Mouse (Mus musculus) natural killer cell, adult 2 months (primary cell): Measurements from ENCODE around the gene Atp2c1.

ENCODE experiments used
- DNase-seq, 2 experiments: peaks; one replicate each; pipeline ENCODE4 v3.0.0; 2022; ENCODE audit warnings: low spot score in 2 of 2

Gene Atp2c1

DNA sequence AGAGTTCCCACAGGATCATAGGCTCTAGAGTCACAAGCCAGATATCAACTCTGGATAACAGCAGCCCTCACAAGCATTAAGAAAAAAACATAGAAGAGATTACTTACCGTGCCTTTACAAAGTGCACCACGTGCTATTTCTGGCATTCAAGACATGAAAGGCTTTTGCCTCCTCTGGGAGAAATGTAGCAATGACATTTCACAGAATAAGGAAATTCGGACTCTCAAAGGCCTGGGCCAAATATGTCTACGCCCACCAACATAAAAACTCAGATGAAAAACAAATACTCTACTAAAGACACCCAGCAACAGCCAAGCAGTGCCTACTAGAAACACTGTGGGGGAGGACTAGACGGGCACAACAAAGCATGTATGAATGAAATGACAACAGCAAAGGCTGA is 38.8 kb downstream of the Atp2c1 start:
- DNase-seq = no peak

- no peak for DNase-seq
Observed at GRCm38 (mm10) chr9:105484338-105485084, 42.6 kb downstream of the Atp2c1 start.

DNA sequence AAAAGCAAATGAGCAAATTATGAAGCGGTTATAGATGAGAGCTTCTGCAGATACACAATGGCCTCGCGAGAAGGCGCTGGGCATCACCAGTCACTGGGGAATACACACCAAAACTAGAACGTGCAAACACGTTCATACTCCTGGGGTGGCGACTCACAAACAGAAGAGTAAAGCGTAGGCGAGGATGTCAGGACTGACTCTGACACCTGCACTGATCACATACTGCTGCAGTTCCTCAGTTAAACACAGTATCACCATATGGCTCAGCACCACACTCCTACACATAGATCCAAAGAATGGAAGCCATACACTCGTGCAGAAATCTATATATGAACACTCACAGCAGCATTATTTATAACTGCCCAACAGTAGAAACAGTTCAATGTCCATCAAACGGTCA is 43.2 kb downstream of the Atp2c1 start:
- no peak for DNase-seq

DNA sequence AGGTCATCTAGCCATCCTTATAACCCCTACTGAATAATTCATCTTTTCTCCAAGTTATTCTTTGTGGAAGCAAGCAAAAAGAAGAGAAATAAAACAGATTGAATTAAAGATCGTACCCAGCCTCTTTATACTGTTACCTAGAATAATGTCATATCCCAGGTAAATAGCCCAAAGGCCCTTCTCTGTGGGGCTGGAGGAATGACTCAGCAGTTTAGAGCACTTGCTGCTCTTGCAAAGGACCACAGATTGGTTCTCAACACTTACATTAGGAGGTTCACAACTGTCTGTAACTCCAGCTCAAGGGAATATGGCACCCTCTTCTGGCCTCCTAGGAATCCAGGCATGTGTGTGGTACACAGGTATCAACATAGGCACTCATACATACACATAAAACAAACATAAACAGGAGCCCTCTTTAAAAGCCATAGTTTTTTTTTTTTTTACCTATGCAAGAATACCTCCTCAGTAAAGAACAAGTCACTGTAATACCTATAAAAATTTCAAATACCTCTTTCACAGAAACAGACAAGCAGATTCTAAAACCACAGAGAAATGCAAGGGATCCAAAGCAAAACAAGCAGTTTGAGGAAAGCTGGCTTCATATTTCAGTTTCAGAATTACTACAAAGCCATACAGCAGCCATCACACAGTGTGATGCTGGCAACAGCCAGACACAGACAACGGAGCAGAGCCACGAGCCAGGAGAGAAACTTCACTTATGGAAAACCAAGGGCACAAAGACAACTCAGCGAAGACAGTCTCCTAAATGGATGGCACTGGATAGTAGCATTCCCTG is 44.2 kb downstream of the Atp2c1 start:
- DNase-seq = no peak

DNA sequence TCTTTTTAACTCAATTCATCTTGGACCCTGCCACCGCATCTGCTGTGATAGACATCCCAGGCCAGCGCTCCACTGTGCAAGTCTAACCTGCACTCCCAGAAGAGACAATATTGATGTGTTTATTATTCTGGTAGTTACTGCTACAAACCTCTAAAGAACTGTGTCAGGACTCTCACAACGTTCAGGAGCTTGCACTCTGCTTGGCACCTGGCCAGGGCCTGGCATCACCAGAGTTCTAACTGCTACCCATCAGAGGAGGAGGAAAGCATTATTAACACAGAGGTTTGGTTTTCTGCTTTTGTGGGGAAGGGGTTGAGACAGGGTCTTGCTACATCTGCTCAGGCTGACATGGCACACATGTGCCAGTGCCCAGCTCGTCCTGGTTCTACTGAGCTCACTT is 45.0 kb downstream of the Atp2c1 start:
- DNase-seq = no peak

- DNase-seq = no peak
Observed at GRCm38 (mm10) chr9:105476134-105476533, 51.0 kb downstream of the Atp2c1 start.

- DNase-seq = no peak
Observed at GRCm38 (mm10) chr9:105474910-105475309, 52.2 kb downstream of the Atp2c1 start.

GRCm38 (mm10) chr9:105467787-105468186 is 59.3 kb downstream of the Atp2c1 start:
- DNase-seq = peak in 1 of 2 experiments; percentile 4

DNA sequence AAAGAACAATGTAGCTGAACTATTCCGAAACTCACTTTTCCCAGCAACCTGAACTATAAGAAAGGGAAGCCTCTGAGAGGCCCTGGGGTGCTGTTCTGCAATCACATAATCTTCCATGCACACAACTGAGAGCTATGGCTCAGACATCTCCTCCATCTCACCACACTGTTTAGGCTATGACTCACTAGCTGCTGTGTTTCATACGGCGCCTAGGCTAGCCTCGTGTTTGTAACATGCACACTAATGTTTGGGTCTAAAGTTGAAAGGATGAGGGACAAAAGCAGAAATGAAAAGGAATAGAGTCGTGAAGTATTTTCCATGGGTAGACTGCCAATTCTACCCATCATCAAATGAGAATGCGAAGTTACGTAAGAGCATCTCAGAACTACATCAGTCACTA is 65.6 kb downstream of the Atp2c1 start:
- DNase-seq = no peak

DNA sequence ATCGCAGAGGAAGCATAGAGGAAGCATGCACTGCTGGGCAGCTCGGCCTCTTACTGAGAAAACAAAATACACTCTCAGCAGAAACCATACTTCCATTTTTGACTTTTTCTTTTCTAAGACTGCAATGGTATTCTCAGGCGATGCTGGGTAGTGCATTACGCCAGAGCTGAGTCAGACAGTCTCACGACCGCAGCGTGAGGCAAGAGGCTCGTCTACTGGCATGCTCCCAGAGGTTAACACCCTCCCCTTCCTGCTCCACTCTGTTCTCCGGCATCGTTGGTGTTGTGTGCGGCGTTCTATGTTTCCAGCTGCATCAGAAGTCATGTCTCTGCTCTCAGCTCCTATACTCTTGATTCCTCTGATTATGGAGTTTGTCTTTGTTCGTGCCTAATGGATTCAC is 68.1 kb downstream of the Atp2c1 start:
- DNase-seq = no peak

DNA sequence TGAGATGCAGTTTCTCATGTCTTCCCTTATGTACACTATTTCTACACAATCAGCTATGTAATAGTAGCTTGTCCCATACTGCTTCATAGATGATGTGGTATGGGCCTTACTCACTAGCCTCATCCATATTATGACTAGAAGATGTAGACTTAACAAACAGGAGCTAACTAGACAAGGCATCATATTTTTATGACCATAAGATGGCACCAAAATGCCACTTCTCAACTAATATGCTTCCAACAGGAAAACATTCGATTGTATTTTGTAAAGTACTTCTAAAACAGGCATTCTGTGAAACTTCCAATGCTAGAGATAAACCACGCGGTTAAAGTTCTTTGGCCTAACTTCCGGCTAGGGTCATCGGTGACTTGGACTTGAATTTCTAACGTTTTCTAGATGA is 118.6 kb downstream of the Atp2c1 start:
- DNase-seq = no peak

DNA sequence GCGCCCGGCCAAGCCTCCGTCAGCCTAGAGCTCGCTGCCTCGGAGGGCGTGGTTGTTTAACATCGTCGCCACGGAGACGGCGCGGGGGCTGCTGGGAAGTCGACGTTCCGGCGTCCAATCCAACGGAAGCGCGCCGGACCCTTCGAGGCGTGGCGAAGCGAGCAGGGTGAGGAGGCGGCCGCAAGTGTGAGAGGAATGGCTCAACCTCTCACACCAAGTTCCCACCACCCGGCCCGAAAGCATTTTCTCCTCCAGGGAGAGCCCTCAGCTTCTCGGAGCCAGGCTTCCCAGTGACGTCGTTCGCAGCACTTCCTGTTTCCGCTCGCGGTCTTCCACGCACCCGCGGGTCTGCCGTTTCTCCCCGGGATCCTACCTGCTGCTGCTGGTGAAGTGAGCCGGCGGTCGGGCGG is 131.9 kb downstream of the Atp2c1 start, which contains the start of the genes Aste1 and Nek11:
Gene Aste1 (plus strand): TSS at position 175 of the 410 bp plus-strand sequence.
Gene Nek11 (minus strand): TSS at position 307 of the 410 bp plus-strand sequence.
- DNase-seq = peak; percentile 88 to 90

- no peak for DNase-seq
Observed at GRCm38 (mm10) chr9:105394720-105395119, 132.4 kb downstream of the Atp2c1 start.

DNA sequence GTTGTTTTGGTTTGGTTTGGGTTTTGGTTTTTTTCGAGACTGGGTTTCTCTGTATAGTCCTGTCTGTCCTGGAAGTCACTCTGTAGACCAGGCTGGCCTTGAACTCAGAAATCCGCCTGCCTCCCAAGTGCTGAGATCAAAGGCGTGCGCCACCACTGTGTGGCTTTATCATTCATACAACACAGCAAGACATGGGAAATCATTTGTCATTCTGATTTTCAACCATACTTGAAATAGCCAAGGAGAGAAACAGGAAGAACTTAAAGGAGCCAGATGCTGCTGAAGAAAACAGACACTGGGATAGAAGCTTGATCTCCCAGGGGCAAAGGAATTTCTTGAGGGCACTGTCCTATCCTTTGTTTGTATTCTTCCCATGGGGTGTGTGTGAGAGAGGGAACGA is 136.5 kb downstream of the Atp2c1 start:
- no peak for DNase-seq

DNA sequence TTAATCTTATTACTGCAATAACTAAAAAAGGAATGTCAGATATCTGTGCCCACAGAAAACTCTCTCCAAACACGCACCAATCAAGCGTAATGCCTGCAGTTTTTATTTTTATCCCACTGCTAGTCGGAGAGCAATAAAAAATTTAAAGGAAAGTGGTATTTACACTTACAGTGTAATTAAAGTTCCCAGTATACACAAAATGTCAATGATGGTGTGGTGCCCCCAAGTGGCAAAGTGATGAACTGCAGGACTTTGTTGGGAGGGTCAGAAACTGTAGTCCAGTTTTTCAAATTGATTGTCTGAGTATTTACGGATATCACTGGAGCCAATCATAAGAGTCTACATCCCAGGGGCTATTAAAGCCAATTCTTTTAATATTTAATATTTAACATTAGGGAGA is 137.8 kb downstream of the Atp2c1 start:
- peak; percentile 48 to 64 for DNase-seq

GRCm38 (mm10) chr9:105387403-105387802 is 139.7 kb downstream of the Atp2c1 start:
- DNase-seq = no peak

DNA sequence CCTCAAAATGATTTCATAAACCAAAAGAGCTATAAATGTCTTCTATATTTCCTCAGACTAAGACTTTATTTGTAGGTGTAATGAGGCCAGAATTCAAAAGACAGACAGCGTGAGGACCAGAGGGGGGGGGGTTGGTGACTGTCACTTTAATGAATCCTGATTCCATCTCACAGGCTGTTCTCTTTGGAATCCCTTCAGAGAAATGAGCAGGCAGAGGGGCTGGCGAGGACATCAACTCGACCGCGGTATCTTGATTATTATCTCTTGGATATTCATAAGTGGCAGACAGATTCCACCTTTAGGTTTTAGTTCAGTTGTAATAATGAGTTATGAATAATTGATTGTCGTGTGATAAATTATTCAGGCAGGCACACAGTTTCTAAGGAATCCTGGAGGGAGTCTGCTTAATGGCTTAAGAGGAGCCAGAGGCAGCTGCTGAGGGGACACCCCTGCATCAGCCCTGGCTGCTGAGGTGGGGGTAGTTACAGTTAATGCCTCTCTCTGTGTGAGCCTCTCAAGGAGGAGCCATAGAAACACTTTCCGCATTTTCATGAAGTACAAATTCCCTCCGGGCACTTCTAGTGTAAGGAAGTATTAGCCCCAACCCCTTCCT is 147.5 kb downstream of the Atp2c1 start:
- no peak for DNase-seq

- DNase-seq = no peak
Observed at GRCm38 (mm10) chr9:105377622-105378021, 149.5 kb downstream of the Atp2c1 start.

GRCm38 (mm10) chr9:105376954-105377530 is 150.1 kb downstream of the Atp2c1 start:
- DNase-seq = no peak

- no peak for DNase-seq
Observed at GRCm38 (mm10) chr9:105376411-105376810, 150.7 kb downstream of the Atp2c1 start.

- no peak for DNase-seq
Observed at GRCm38 (mm10) chr9:105374361-105374760, 152.8 kb downstream of the Atp2c1 start.

DNA sequence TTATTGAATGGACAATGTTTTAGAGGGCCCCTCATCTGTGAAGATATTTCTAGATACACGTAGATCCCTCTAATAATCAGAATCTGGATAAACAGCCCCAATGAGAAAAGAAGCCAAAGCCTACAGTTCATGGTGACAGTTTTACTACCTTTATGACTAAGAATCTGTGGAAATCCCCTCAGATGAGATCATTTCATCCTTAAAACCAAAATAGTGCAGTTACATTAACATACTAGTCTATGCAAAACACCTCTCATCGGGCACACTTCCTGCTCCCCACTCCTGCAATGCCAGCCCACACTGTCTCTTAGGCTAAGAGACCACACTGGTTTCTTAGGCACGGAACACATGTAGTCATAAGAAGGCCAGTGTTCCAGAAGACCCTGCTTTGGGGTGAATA is 158.5 kb downstream of the Atp2c1 start:
- no peak for DNase-seq
